Mouse (Mus musculus) bone marrow macrophage, adult 2 months (primary cell): ENCODE measurements around the gene Prpf8.

Experiments
- CTCF ChIP-seq: IDR thresholded peaks from 2 replicates; pipeline ENCODE4 v1.5.1; 2012; ENCODE audit warnings: low read depth, mild to moderate bottlenecking, low read length, moderate library complexity
- POLR2A ChIP-seq: IDR thresholded peaks from 2 replicates; pipeline ENCODE4 v1.6.1; 2012; ENCODE audit warnings: mild to moderate bottlenecking, low read depth, low read length, borderline replicate concordance

- TF ChIP-seq CTCF (no peak), POLR2A (no peak)
Measured at GRCm38 (mm10) chr11:75461743-75462252, 24.8 kb upstream of the Prpf8 start.
